Mouse (Mus musculus) limb, embryonic 10.5 days (tissue): Measurements from ENCODE around the gene Srgap1. TPM values are rescaled to one million over a fixed set of nuclear protein-coding genes. Genes with fewer than 3 reads are reported as not detected.

ENCODE experiments used
- DNase-seq: peaks from one replicate; pipeline ENCODE4 v3.0.0-alpha.2; 2017; ENCODE audit warnings: low spot score
- H3K27ac ChIP-seq: fragments of 300-500 bp; sonication (generic); 2 replicates; pipeline ENCODE4 v1.5.1; 2016; ENCODE audit warnings: mild to moderate bottlenecking
- H3K27me3 ChIP-seq: fragments of 300-500 bp; sonication (generic); 2 replicates; pipeline ENCODE4 v1.6.1; 2016; ENCODE audit warnings: low read depth, mild to moderate bottlenecking; ENCODE audit not compliant: poor library complexity, severe bottlenecking
- H3K36me3 ChIP-seq: fragments of 300-500 bp; sonication (generic); 2 replicates; pipeline ENCODE4 v1.6.1; 2016; ENCODE audit warnings: mild to moderate bottlenecking, moderate library complexity
- H3K4me1 ChIP-seq: fragments of 300-500 bp; sonication (generic); 2 replicates; pipeline ENCODE4 v1.6.1; 2016
- H3K4me3 ChIP-seq: fragments of 300-500 bp; sonication (generic); 2 replicates; pipeline ENCODE4 v1.5.1; 2016; ENCODE audit warnings: mild to moderate bottlenecking, moderate library complexity
- H3K9me3 ChIP-seq: fragments of 300-500 bp; sonication (generic); replicated peaks from 2 replicates; pipeline ENCODE4 v1.6.1; 2016; ENCODE audit warnings: mild to moderate bottlenecking
- WGBS: fragments of 180-500 bp; shearing (Covaris S2); methylation state at CpG from one replicate; pipeline ENCODE4 v1.1.7; 2016; 5-methylcytosine and 5-hydroxymethylcytosine counted together
- polyA plus RNA-seq: library from polyadenylated mRNA; unstranded; fragments of >200 nt; fragmentation: Nextera tagmentation; extraction: Ambion mirVana; gene quantifications from 2 replicates; pipeline ENCODE4 v1.2.1, GENCODE M21; 2016

Srgap1 gene
- polyA plus RNA-seq, 1 experiment from 2014 or later, result 6.6 TPM

DNA sequence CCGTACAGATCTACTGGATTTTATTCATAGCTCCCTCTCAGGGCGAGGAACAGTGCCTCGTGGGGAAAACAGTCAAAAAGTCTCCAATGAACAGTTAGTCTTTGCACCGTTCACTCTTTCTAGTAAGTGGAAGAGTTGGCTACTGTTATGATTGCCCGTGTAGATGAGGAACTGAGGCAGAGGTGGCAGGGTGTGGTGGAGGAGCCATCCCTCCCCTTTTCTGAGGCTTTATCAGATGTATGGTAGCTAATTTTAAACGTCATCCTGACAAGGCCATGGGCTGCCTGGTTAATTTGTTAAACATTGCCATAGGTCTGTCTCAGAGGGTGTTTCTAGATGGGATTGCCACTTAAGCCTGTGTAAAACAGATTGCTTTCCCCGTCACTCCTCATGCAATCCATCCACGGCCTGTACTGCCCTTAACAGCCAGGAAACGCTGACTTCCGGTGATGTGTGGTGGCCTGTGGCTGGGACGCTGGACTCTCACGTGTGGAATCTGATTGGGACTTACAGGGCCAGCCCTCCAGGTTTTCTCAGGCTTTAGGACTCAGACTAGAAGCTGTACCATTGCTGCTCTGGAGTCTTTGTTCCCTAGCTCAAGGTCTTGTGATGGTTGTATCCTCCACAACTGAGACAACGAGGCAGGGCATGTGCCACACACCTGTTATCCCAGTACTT lies 155.6 kb downstream of the Srgap1 start:
- H3K9me3 ChIP-seq, result no peaks in the 10 kb centered on the region
- H3K27me3 ChIP-seq, result no peaks in the 10 kb centered on the region
- WGBS, result 74% methylated on average over 13 of the region's 13 CpGs
- no peaks in the 10 kb centered on the region for H3K36me3 ChIP-seq
- H3K27ac ChIP-seq, result peak overlapping the region; percentile 46; the same call in 1 of the 2 replicates
- no peak for DNase-seq
- H3K4me3 ChIP-seq, result no peak overlapping the region
- peaks cover 23% of the 10 kb centered on the region for H3K4me1 ChIP-seq

DNA sequence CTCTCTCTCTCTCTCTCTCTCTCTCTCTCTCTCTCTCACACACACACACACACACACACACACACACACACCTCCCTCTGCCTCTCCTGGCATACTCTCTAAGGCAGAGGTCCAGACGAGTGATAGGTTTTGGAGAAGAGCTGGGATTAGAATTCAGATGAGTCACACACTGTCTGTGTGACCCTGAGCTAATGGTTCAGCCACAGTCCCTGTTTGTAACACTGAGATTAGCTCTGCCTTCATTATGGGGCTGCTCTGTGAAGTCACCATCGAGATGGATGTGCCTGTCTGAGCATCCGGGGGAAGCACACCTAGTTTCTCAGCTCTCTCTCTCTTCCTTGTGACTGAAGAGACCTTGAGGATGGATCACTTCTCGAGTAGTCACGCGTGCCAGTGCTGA lies 157.1 kb downstream of the Srgap1 start:
- Histone ChIP-seq H3K9me3 (no peaks in the 10 kb centered on the region), H3K27ac (no peak overlapping the region), H3K36me3 (no peaks in the 10 kb centered on the region), H3K4me1 (peaks cover 37% of the 10 kb centered on the region), H3K27me3 (no peaks in the 10 kb centered on the region), H3K4me3 (no peak overlapping the region)
- no peak for DNase-seq
- 64% methylated on average over 6 of the region's 6 CpGs for WGBS

DNA sequence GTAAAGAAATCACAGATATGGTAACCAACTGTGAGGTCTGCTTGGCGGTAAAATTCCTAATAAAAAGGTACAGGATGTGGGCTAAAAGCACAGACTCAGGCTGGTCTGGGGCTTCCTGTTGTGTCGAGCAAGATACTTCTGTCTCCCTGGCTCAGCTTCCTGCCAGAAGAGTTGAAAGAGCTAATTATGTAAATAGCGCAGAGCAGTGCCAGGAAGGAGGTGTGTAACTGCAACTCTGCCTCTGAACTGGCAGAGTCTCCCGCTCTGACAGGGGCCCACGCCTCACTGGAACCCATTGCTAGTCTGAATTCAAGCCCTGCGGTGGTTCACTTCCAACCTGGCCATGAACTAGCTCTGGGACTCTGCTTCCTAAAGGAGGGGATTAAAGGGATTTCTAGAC lies 160.3 kb downstream of the Srgap1 start:
- 27% methylated on average over 6 of the region's 6 CpGs for WGBS
- Histone ChIP-seq H3K9me3 (no peaks in the 10 kb centered on the region), H3K27ac (no peak overlapping the region), H3K4me1 (peaks cover 33% of the 10 kb centered on the region), H3K4me3 (no peak overlapping the region), H3K27me3 (no peaks in the 10 kb centered on the region), H3K36me3 (no peaks in the 10 kb centered on the region)
- DNase-seq, result no peak

DNA sequence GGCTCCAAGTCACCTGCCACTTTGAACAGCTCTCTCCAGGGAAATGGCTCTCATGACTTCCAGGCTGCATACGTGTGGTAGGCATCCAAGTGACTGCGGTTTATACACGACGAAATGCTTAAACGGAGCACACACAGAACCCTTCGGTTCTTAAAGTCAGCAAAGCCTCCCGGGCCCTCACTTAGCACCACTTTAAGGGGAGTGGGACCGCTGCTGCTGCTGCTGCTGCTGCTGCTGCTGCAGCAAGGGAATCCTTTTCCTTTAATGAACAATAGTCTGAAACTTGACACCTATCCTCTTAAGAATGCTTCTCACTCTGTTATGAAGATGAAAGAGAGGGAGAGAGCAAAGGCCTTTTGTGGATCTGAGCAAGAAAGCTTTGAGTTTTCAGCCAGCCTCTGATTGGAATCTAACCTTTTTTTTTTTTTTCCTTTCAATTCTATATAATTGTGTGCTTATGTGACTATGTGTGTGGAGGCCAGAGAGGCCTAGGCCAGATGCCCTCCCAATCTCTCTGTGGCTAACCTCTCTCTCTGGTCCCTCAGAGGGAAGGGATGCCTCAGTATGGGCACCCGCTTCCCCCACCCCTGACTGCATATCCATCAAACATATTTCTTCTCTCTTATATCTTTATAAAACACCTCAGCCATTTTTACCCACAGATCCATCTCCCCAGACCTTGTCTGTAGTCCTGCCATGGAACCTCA lies 161.4 kb downstream of the Srgap1 start:
- Histone ChIP-seq H3K9me3 (no peaks in the 10 kb centered on the region), H3K36me3 (no peaks in the 10 kb centered on the region), H3K4me1 (peaks cover 28% of the 10 kb centered on the region), H3K27ac (peak overlapping the region; percentile 36; the same call in 1 of the 2 replicates), H3K27me3 (no peaks in the 10 kb centered on the region), H3K4me3 (no peak overlapping the region)
- DNase-seq, result no peak
- WGBS, result 26% methylated on average over 9 of the region's 9 CpGs

DNA sequence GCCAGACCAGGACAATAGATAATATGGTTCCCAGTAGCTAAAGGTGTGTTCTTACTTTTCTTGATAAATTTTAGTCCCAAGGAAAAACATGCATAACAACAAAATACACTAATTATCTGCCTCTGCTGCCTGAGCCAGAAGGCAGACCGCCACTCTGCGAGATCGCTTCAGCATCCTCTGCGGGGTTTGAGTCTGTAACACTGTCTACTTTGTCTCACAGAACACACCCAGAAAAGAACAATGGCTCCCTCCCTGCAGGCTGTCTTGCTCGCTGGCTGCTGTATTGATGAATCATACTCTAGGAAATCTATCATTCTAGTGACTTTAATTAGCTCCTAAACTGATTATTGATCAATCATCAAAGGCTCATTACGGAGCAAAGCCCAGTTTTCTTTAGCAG lies 164.7 kb downstream of the Srgap1 start:
- no peaks in the 10 kb centered on the region for H3K27me3 ChIP-seq
- no peak for DNase-seq
- no peaks in the 10 kb centered on the region for H3K9me3 ChIP-seq
- no peak overlapping the region for H3K4me3 ChIP-seq
- peaks cover 49% of the 10 kb centered on the region for H3K4me1 ChIP-seq
- H3K27ac ChIP-seq, result no peak overlapping the region
- 69% methylated on average over 6 of the region's 6 CpGs for WGBS
- H3K36me3 ChIP-seq, result no peaks in the 10 kb centered on the region

DNA sequence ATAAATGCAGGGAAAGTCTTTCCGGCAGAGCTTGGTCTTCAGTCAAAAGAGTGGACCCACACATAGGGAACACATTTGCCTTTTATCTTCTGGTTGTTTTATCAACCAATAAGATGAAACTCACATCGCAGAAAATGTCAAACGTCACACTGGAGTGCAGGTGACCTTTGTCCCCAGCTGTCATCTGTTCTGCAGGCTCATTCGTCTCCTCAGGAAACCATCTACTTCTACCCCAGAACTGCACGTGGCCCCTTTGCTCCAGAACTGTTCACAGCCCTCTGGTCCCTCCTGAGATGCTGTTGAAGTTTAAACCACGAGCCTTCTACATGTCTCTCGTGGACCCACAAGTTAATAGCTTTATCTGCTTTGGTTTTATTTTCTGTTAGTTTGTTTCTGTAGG lies 168.3 kb downstream of the Srgap1 start:
- H3K27me3 ChIP-seq, result no peaks in the 10 kb centered on the region
- peaks cover 27% of the 10 kb centered on the region for H3K4me1 ChIP-seq
- no peak for DNase-seq
- 49% methylated on average over 7 of the region's 7 CpGs for WGBS
- no peak overlapping the region for H3K27ac ChIP-seq
- no peak overlapping the region for H3K4me3 ChIP-seq
- no peaks in the 10 kb centered on the region for H3K36me3 ChIP-seq
- no peaks in the 10 kb centered on the region for H3K9me3 ChIP-seq

DNA sequence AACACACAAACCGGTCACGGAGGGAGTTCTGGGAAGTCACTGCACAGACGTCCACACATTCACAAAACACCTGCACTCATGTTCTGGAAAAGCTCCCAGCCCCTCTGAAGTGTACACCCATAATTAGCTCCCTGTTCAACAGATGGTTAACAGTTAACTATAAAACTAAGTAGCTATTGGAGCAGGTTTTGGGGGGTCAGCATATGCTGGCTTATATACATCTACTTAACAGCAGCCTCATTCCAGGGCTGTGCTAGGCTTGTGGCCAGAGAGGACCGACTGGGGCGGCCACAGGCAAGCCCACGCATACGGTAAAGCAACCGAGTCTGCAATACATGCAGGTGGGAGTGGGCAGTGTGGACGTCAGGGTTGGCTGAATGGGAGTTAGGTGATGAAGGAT lies 169.2 kb downstream of the Srgap1 start:
- peak overlapping the region; percentile 66; the same call in 1 of the 2 replicates for H3K27ac ChIP-seq
- DNase-seq, result peak; percentile 28
- H3K4me1 ChIP-seq, result peaks cover 34% of the 10 kb centered on the region
- H3K9me3 ChIP-seq, result no peaks in the 10 kb centered on the region
- WGBS, result 73% methylated on average over 9 of the region's 9 CpGs
- H3K36me3 ChIP-seq, result no peaks in the 10 kb centered on the region
- H3K27me3 ChIP-seq, result no peaks in the 10 kb centered on the region
- H3K4me3 ChIP-seq, result no peak overlapping the region

DNA sequence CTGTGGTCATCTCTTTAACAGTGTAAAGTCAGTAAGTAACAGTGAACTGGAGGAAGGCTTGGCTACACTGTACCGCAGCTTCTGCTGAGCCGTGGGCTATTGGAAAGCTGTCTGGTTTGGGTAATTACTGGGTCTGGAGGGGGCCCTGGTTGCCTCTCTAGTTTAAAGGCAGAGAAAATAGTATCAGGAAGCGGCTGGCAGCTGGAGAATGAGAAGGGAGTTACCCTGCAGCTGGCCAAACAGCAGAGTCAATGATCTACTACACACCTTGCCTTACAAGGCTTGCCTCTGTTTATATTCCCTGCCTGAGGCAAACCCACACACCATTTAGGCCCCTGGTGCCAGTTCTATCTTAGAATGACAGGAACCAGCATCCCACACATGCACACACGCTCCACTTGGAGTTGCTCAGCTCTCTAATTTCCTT lies 174.0 kb downstream of the Srgap1 start:
- peaks cover 16% of the 10 kb centered on the region for H3K36me3 ChIP-seq
- H3K4me3 ChIP-seq, result no peak overlapping the region
- H3K9me3 ChIP-seq, result no peaks in the 10 kb centered on the region
- no peaks in the 10 kb centered on the region for H3K27me3 ChIP-seq
- peak overlapping the region; percentile 14; the same call in 1 of the 2 replicates for H3K27ac ChIP-seq
- 44% methylated on average over 4 of the region's 4 CpGs for WGBS
- DNase-seq, result peak; percentile 37
- peaks cover 18% of the 10 kb centered on the region for H3K4me1 ChIP-seq

DNA sequence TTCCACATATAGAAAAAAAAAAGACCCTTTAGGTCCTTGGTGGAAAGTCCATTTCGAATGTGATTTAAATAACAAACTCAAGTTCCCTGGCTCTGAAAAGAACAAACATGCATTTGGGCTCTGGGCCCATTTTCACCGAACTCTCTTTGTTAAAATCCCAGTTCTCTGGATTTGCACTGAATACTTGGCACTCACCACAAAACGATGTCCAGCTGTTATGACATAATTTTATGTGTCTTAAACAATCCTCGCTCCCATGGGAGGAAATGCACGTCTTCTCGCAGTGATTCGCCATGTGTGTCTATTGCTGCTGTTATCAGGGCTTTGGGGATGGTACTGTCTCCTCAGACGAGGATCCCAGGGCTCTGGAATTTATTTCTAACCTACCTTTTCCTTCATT lies 177.2 kb downstream of the Srgap1 start:
- Histone ChIP-seq H3K4me1 (peaks cover 17% of the 10 kb centered on the region), H3K36me3 (peaks cover 18% of the 10 kb centered on the region), H3K27me3 (no peaks in the 10 kb centered on the region), H3K9me3 (no peaks in the 10 kb centered on the region), H3K27ac (no peak overlapping the region), H3K4me3 (no peak overlapping the region)
- WGBS, result 87% methylated on average over 8 of the region's 8 CpGs
- peak; percentile 5 for DNase-seq

DNA sequence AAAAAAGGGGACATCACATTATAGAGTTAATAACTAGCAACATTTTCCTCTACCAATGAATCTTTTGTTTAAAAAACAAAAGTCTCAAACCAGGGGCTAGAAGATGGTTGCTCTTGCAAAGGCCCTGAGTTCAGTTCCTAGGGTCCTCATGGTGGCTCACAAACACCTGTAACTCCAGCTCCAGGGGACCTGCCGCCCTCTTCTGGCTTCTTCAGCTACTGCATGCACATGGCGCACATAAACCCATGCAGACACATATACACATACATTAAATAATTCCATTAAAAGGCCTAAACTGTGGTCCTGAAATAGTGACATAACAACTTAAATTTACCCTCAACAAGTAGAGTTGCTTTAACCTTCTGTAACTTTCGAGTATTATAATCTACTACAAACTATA lies 178.9 kb downstream of the Srgap1 start:
- peak; percentile 27 for DNase-seq
- Histone ChIP-seq H3K36me3 (peaks cover 18% of the 10 kb centered on the region), H3K27me3 (no peaks in the 10 kb centered on the region), H3K4me1 (peaks cover 14% of the 10 kb centered on the region), H3K4me3 (no peak overlapping the region), H3K27ac (no peak overlapping the region), H3K9me3 (no peaks in the 10 kb centered on the region)
- 95% methylated on average over 3 of the region's 3 CpGs for WGBS

DNA sequence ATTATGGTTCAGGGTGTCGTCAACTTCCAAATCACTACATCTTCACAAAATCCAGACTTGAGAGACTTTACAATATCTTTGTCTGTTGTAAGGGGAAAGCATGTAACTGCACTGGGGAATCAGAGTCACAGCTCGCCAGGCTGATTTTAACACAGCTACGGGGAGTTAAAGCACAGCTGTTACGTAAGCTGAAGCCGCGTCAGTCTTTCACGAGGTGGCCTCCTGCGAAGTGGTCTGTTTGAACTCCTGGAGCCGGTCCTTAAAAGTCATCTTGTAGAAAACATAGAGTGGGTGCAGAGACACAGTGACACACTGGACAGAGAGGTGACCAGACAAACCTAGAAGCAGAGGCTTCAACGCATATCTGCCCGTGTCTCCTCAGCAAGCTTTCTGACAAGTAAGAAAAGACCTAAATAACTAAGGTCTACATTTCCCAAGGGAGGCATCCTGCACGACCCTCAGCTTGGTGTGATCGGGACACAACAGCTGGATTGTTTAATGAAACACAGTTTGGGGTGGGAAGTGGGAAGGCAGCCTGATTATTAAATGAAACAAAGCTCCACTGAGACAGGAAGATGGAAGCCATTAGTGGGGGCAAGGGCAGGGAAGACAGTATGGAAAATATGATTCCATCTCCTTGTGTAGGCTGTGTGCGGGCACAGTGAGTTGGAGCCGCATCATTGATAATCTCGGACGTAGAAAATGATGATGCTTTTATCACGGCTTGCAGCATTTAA lies 181.4 kb downstream of the Srgap1 start:
- no peaks in the 10 kb centered on the region for H3K27me3 ChIP-seq
- H3K27ac ChIP-seq, result no peak overlapping the region
- peak; percentile 34 for DNase-seq
- 72% methylated on average over 18 of the region's 18 CpGs for WGBS
- no peaks in the 10 kb centered on the region for H3K9me3 ChIP-seq
- H3K4me3 ChIP-seq, result no peak overlapping the region
- H3K36me3 ChIP-seq, result peaks cover 18% of the 10 kb centered on the region
- peaks cover 14% of the 10 kb centered on the region; the same call in 1 of the 2 replicates for H3K4me1 ChIP-seq

DNA sequence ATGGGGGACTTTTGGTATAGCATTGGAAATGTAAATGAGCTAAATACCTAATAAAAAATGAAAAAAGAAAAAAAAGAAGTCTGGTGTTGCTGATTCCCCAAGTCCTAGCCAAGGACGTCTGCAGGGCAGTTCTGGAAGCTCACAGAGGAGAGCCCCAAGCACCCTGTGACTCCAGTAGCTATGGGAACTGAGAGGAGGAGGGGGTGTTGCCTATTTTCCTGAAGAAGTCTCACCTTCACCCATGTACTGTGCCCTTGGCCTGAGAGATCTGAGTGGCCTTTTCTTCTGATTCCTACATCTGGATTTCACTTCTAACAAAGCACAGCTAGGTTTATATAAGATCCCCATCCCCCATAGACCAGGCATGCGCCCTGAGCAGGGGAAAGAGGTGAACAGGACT lies 186.2 kb downstream of the Srgap1 start:
- Histone ChIP-seq H3K27ac (peak overlapping the region; percentile 58; the same call in 1 of the 2 replicates), H3K9me3 (no peaks in the 10 kb centered on the region), H3K36me3 (no peaks in the 10 kb centered on the region), H3K4me1 (peaks cover 14% of the 10 kb centered on the region; the same call in 1 of the 2 replicates), H3K4me3 (no peak overlapping the region), H3K27me3 (no peaks in the 10 kb centered on the region)
- WGBS, result 59% methylated on average over 2 of the region's 2 CpGs
- DNase-seq, result no peak
